Mouse (Mus musculus): ENCODE measurements around the gene Ahnak2.

GRCm38 (mm10) chr12:112804046-112804445, 1.6 kb upstream of the Ahnak2 start:
- TF ChIP-seq REST (IDR thresholded peaks at IDR 0.05; ENCODE audit: insufficient read depth, insufficient read length) (no peak), SRF (IDR thresholded peaks at IDR 0.05; ENCODE audit: control insufficient read depth, insufficient read length, low read depth) (no peak), POLR2A (IDR thresholded peaks at IDR 0.05; ENCODE audit: insufficient read length, low read depth) (no peak)
